Mouse (Mus musculus) ovary, postnatal 14 days (tissue): ENCODE data around the gene Rergl.

Experiments
- DNase-seq: peaks from one replicate; pipeline ENCODE4 v3.0.0; 2022; ENCODE audit warnings: low spot score

Gene Rergl

DNA sequence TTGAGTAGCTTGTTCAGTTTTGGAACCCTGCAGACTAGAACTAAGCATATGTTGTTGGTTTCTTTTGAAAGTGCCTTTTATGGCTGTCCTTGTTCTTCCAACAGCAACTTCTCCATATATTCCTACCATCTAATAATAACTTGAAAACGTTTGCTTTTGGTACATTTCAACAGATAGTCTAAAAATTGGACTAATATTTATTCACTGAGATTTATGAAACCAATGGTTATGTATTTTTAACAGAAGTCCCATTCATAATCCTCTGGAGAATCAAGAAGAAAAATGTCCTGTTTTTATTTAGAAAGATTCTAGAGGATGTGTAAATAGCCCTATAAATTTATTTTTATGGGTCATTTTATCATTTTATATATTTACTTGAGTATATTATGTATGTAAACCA lies at the start of gene Rergl:
Rergl (minus strand) TSS at position 101 of the 400 bp plus-strand sequence.
- DNase-seq: no peak

DNA sequence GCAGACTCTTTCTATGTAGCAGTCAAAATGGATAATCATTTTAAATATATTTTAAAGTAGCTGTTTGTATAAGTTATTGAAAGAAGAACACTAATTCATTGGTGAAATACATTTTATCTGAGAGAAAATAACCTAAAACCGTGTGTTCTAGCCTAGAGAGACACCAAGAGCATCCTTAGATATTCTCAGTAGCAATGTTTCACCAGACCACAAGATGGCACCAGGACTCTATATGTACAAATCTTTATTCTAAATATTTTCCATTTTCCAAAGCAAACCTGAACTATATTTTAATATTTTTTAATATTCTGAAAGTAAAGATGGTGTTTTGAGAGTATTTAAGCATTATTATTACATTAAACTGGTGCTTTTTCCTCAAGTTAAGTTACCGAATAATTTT lies 36.7 kb upstream of the Rergl start:
- peak; percentile 1 for DNase-seq

DNA sequence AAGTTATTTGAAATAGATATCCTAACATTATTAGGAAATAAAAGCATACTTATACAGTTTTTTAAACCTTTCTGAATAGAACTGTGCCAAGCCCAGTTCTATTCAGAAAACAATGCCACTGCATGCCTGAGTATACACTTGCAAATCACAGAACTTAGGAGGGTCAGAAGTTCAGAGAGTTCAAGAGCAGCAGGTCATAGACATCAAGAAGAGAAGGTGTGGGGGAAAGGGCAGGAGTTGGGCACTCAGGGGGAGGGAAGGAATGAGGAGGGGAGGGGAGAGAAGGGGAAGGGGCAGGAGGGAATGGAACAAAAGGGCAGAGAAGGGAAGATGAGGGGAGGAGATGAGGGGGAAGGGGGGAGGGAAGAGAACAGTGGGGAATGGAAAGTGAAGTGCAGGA lies 23.6 kb upstream of the Rergl start:
- no peak for DNase-seq

DNA sequence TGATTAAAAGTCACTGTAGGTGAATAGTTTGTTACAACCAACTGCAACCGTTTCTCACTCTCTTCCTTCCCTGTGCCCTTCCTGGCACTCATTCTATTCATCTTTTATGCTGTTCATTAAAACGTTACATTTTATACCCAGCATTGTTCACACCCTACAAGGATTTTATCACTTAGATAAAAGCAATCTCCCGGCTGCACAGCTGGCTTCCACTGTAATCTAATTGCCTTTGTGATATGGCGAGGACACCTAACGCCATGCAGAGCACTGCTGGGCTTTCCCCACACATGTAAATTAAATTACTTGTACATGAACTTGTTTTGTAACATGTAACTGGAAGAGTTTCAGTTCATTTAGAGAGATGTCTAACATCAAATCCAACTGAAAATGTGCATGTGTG lies 22.5 kb upstream of the Rergl start:
- no peak for DNase-seq

DNA sequence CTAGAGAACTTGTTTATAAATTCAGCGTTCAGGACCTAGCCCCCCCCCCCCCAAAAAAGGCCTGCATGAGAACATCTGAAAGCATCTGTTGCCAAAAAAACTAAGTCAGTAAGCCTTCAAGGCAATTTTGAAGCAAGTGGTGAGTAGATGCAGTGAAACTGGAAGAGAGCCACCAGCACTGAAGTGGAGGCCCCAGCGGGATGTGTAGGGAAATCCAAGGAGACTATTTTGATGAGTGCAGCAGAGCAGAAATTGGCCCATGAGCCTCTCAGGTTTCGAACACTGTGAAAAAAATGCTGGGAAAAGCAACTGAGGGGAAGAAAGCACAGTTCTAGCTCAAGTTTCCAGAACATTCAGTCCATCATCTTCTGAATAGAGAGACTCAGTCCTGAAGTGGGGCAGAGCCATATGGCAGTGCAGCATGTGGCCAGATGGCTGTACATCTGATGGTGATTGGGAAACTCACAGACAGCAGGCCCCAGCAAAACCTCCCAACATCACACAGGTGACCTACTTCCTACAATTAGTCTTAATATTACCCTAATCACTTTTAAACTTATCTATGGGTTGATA lies 13.2 kb upstream of the Rergl start:
- no peak for DNase-seq

DNA sequence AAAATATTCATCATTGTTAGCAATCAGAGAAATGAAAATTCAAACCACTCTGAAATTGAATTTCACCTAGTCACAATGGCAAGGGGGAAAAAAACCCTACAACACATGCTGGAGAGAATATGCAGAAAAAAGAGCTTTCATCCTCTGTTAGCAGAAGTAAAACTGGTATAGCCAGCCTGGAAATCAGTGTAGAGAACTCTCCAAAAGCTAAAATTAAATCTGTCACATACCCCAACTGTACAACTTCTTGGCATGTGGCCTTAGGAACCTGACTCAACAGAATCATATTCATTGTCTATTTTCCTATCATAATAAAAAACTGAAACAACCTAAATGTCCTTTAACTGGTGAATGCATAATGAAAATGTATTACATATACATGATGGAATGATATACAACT lies 22.0 kb downstream of the Rergl start:
- DNase-seq: no peak

DNA sequence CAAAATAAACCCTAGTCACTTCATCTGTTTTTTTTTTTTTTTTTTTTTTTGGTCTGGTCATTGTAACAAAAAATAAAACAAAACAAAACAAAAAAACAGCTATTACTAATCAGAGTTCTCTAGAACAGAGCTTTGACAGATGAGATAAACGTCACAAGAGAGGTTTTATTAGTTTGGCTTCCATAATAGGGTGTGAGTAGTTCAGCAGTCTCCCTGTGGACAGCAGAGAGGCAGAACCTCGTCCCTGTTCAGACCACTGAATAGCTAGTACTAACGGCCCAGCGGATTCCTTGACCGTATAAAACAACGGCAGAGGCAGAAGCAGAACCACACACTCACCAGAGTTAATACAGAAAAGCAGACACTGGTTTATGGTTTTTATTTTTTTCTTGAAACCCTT lies 36.8 kb downstream of the Rergl start:
- no peak for DNase-seq

DNA sequence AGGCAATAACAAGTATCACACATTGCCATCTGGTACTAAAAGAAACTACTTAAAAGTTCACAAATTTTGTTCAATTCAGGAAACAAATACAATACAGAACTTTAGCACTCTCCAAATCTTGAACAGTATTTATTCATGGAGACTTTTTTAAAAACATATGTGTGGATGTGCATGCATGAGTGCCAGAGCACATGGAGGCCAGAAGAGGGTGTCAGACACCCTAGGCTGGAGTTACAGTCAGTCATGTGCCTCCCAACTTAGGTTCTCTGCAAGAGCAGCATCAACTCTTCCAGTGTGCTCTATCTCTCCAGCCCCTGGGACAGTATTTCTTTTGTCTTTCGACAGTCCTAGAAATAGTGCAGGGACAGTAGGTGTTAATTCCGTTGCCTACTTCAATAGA lies 37.5 kb downstream of the Rergl start:
- no peak for DNase-seq

DNA sequence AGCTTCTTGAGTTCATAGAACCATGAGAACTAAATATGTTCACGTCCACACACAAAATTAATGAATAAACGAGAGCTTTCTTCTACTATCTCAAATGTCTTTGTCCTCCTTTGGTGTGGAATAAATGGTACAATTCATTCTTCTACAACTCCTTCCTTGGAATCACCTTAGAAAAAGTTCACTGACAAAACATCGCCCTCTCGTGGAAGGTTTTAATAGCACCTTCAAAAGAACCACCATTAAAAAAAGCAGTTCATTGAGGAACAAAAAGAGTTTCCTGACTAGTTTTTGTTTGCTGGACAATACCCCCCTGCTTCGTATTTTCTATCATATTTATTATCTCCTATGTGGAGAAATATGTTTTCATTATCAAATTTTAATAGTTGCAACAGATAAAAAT lies 40.7 kb downstream of the Rergl start:
- peak; percentile 1 for DNase-seq

DNA sequence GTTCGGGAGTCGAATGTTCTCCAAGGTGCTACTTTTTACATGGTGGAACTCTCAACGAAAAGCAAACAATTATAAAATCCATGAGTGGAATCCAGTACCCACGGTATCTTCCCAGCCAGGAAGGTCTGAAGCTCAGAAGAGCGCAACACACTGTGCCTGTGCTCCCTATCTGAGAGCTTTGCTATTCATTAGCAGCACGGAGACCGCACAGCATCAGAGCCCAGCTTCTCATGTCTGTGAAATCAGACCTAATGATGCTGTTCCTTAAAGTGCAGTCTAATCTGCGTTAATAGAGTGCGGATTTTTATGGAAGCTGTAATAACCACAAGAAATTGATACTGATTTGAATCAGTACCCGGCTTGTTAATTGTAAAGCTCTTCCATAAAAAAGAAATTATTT lies 41.3 kb downstream of the Rergl start:
- no peak for DNase-seq

DNA sequence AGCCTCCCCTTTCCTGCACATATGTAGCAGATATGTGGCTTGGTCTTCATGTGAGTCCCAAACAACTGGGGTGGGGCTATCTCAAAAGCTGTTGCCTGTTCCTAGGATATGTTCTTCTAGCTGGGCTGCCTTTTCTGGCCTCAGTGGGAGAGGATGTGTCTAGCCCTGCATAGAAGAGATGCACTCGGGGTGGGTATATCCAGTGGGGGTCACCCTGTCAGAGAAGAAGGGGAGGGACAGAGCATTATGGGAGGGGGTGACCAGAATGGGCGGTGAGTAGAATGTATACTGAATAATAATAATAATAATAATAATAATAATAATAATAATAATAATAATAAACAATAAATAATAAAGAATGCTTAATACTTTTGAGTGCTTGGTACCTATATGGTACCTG lies 57.8 kb downstream of the Rergl start:
- no peak for DNase-seq
